ENCODE assay signal across 8 mouse cellular contexts in genomic region chr13:44729424-44729971, GRCm38 (mm10). TPM values are rescaled to one million over a fixed set of nuclear protein-coding genes. Genes with fewer than 3 reads are reported as not detected.
DNase-seq lines count a peak whose midpoint lies in the region; ATAC-seq lines count a peak whose summit lies in the region.

Gene Jarid2, plus strand, starts transcription at chr13:44729474.

- 3% methylated on average over 31 of the region's 31 CpGs for WGBS in intestine, embryonic 16.5 days
- WGBS in limb, embryonic 11.5 days, result under 1% methylated on average over 30 of the region's 31 CpGs
- WGBS in midbrain, embryonic 14.5 days, result 3% methylated on average over 31 of the region's 31 CpGs

- H3K36me3 ChIP-seq in intestine, embryonic 16.5 days (ENCODE audit: control insufficient read depth, insufficient read depth, low read length), result no peaks in the 10 kb centered on the region
- no peaks in the 10 kb centered on the region for H3K36me3 ChIP-seq in limb, embryonic 11.5 days (ENCODE audit: control insufficient read depth, insufficient read depth, low read length)
- H3K36me3 ChIP-seq in midbrain, embryonic 14.5 days (ENCODE audit: control insufficient read depth, insufficient read depth, low read length), result no peaks in the 10 kb centered on the region

- peaks cover 5% of the 10 kb centered on the region for H3K4me1 ChIP-seq in intestine, embryonic 16.5 days (ENCODE audit: control insufficient read depth, insufficient read depth, low read length)
- peaks cover 9% of the 10 kb centered on the region; the same call in 1 of the 2 replicates for H3K4me1 ChIP-seq in limb, embryonic 11.5 days (ENCODE audit: control insufficient read depth, insufficient read depth, low read length)
- peaks cover 11% of the 10 kb centered on the region; the same call in 1 of the 2 replicates for H3K4me1 ChIP-seq in midbrain, embryonic 14.5 days (ENCODE audit: control insufficient read depth, insufficient read depth, low read length)

- no peaks in the 10 kb centered on the region for H3K27me3 ChIP-seq in intestine, embryonic 16.5 days (replicated peaks; ENCODE audit: control insufficient read depth, insufficient read depth, low read length)
- H3K27me3 ChIP-seq in limb, embryonic 11.5 days (ENCODE audit: control insufficient read depth, insufficient read depth, low read length), result no peaks in the 10 kb centered on the region
- no peaks in the 10 kb centered on the region for H3K27me3 ChIP-seq in midbrain, embryonic 14.5 days (ENCODE audit: control insufficient read depth, insufficient read depth, low read length)

- H3K4me3 ChIP-seq in intestine, embryonic 16.5 days (ENCODE audit: low read length), result peak within 1 kb of the TSS; percentile 82
- H3K4me3 ChIP-seq in limb, embryonic 11.5 days (ENCODE audit: low read depth, low read length), result peak within 1 kb of the TSS; percentile 80
- peak within 1 kb of the TSS; percentile 72 for H3K4me3 ChIP-seq in midbrain, embryonic 14.5 days (replicated peaks; ENCODE audit: low read depth, low read length)

- peak within 1 kb of the TSS; percentile 93 for H3K4me2 ChIP-seq in intestine, embryonic 16.5 days (ENCODE audit: low read depth, low read length)
- peak within 1 kb of the TSS; percentile 93 for H3K4me2 ChIP-seq in limb, embryonic 11.5 days (ENCODE audit: low read depth, severe bottlenecking)
- peak within 1 kb of the TSS; percentile 97 for H3K4me2 ChIP-seq in midbrain, embryonic 14.5 days (ENCODE audit: low read length)

- peak within 1 kb of the TSS; percentile 87 for H3K27ac ChIP-seq in intestine, embryonic 16.5 days (ENCODE audit: low read length)
- H3K27ac ChIP-seq in limb, embryonic 11.5 days (replicated peaks; ENCODE audit: low read depth, low read length), result peak within 1 kb of the TSS; percentile 79; the same call in 1 of the 2 replicates
- peak within 1 kb of the TSS; percentile 96 for H3K27ac ChIP-seq in midbrain, embryonic 14.5 days (replicated peaks; ENCODE audit: low read depth, low read length)

- no peak for ATAC-seq in granulocyte monocyte progenitor cell, adult 5-6 weeks (replicated peaks; ENCODE audit: poor library complexity, severe bottlenecking)
- no peak for ATAC-seq in intestine, embryonic 16.5 days
- ATAC-seq in limb, embryonic 11.5 days (ENCODE audit: insufficient number of reproducible peaks, low FRiP score, low TSS enrichment, low read depth), result no peak
- no peak for ATAC-seq in midbrain, embryonic 14.5 days (ENCODE audit: low FRiP score, low TSS enrichment)

- peak; percentile 36 to 45 for DNase-seq in lung, adult 18-20 months
- no peak for DNase-seq in lung, postnatal 25 days (ENCODE audit: low spot score)
- DNase-seq in embryo, embryonic 10 days (ENCODE audit: low spot score), result peak; percentile 63
- peak; percentile 73 for DNase-seq in limb, embryonic 11.5 days (ENCODE audit: low spot score)
- peak; percentile 61 for DNase-seq in midbrain, embryonic 14.5 days
- peak; percentile 33 to 38 for DNase-seq in spleen, postnatal 36 days (ENCODE audit: low spot score in 2 of 2)

- H3K9ac ChIP-seq in intestine, embryonic 16.5 days (ENCODE audit: low read depth, low read length), result peak within 1 kb of the TSS; percentile 95
- H3K9ac ChIP-seq in limb, embryonic 11.5 days (ENCODE audit: low read length), result peak within 1 kb of the TSS; percentile 89
- peak within 1 kb of the TSS; percentile 86 for H3K9ac ChIP-seq in midbrain, embryonic 14.5 days (replicated peaks; ENCODE audit: low read length)

- no peaks in the 10 kb centered on the region for H3K9me3 ChIP-seq in intestine, embryonic 16.5 days (ENCODE audit: control insufficient read depth, low read length)
- no peaks in the 10 kb centered on the region for H3K9me3 ChIP-seq in limb, embryonic 11.5 days (ENCODE audit: control insufficient read depth, low read length)
- no peaks in the 10 kb centered on the region for H3K9me3 ChIP-seq in midbrain, embryonic 14.5 days (ENCODE audit: control insufficient read depth, low read length)

RNA-seq across cellular contexts. Expression of gene Jarid2, which starts in this region (rescaled TPM):
- 37.8 and 58.5 TPM in 2 replicates for total RNA-seq in granulocyte monocyte progenitor cell, adult 5-6 weeks (2014; fragmentation: Nextera tagmentation)
- total RNA-seq in granulocyte monocyte progenitor cell, adult 5-6 weeks (2017), result 31.0 and 37.9 TPM in 2 replicates
- 19.2 and 22.0 TPM in 2 replicates for polyA plus RNA-seq in intestine, embryonic 16.5 days (2015; fragmentation: Nextera tagmentation; extraction: Ambion mirVana)
- polyA plus RNA-seq in limb, embryonic 11.5 days (2014; fragmentation: Nextera tagmentation; extraction: Ambion mirVana), result 34.5 and 37.6 TPM in 2 replicates
- 31.7 and 35.7 TPM in 2 replicates for polyA plus RNA-seq in midbrain, embryonic 14.5 days (2014; fragmentation: Nextera tagmentation; extraction: Ambion mirVana)
